Mouse (Mus musculus) erythroblast, embryonic 14.5 days (primary cell): ENCODE measurements around the gene Mrtfa. TPM values are rescaled to one million over a fixed set of nuclear protein-coding genes. Genes with fewer than 3 reads are reported as not detected.
A peak's percentile ranks its signal among the peaks of the same experiment; 100 is the strongest.

Experiments
- H3K27me3 ChIP-seq: 2 replicates; pipeline ENCODE4 v1.6.1; 2012; ENCODE audit warnings: inconsistent platforms; ENCODE audit not compliant: control insufficient read depth
- H3K36me3 ChIP-seq: 2 replicates; pipeline ENCODE4 v1.6.1; 2012; ENCODE audit warnings: mild to moderate bottlenecking, inconsistent platforms; ENCODE audit not compliant: control insufficient read depth
- H3K4me1 ChIP-seq: 2 replicates; pipeline ENCODE4 v1.6.1; 2012; ENCODE audit warnings: inconsistent platforms; ENCODE audit not compliant: control insufficient read depth
- H3K4me3 ChIP-seq: replicated peaks from 2 replicates; pipeline ENCODE3; 2012; ENCODE audit warnings: moderate library complexity, mild to moderate bottlenecking, inconsistent platforms
- H3K9me3 ChIP-seq: 2 replicates; pipeline ENCODE4 v1.6.1; 2012; ENCODE audit warnings: low read length, inconsistent platforms, mixed read lengths; ENCODE audit not compliant: control insufficient read depth
- GATA1 ChIP-seq: IDR thresholded peaks from 2 replicates; pipeline ENCODE4 v1.6.1; 2012; ENCODE audit warnings: low read length, inconsistent platforms, mixed read lengths
- TAL1 ChIP-seq: IDR thresholded peaks from 3 replicates; pipeline ENCODE4 v1.6.1; 2012; ENCODE audit warnings: low read length, inconsistent platforms, mixed read lengths
- polyA plus RNA-seq: library from polyadenylated mRNA; stranded (reverse); fragments of >175 nt; gene quantifications from 2 replicates; pipeline ENCODE4 v1.2.3, GENCODE M21; 2012

Gene Mrtfa
- polyA plus RNA-seq, 1 experiment = 0.47 TPM

GRCm38 (mm10) chr15:81027378-81028173 is 163.0 kb downstream of the Mrtfa start:
- Histone ChIP-seq H3K4me1 (peaks cover 20% of the 10 kb centered on the region), H3K36me3 (no peaks in the 10 kb centered on the region), H3K4me3 (peak overlapping the region; percentile 9), H3K9me3 (no peaks in the 10 kb centered on the region), H3K27me3 (no peaks in the 10 kb centered on the region)
- TF ChIP-seq GATA1 (no peak), TAL1 (no peak)

GRCm38 (mm10) chr15:81026901-81027300 is 163.7 kb downstream of the Mrtfa start:
- no peaks in the 10 kb centered on the region for H3K36me3 ChIP-seq
- peaks cover 20% of the 10 kb centered on the region for H3K4me1 ChIP-seq
- TF ChIP-seq GATA1 (no peak), TAL1 (no peak)
- H3K4me3 ChIP-seq = no peak overlapping the region
- no peaks in the 10 kb centered on the region for H3K27me3 ChIP-seq
- no peaks in the 10 kb centered on the region for H3K9me3 ChIP-seq

GRCm38 (mm10) chr15:81023842-81024241 is 166.7 kb downstream of the Mrtfa start:
- no peaks in the 10 kb centered on the region for H3K27me3 ChIP-seq
- no peak overlapping the region for H3K4me3 ChIP-seq
- TF ChIP-seq GATA1 (no peak), TAL1 (no peak)
- H3K4me1 ChIP-seq = peaks cover 29% of the 10 kb centered on the region
- H3K36me3 ChIP-seq = peaks cover 4% of the 10 kb centered on the region
- H3K9me3 ChIP-seq = no peaks in the 10 kb centered on the region

GRCm38 (mm10) chr15:81022437-81022836 is 168.1 kb downstream of the Mrtfa start:
- no peak overlapping the region for H3K4me3 ChIP-seq
- peaks cover 22% of the 10 kb centered on the region for H3K4me1 ChIP-seq
- TF ChIP-seq GATA1 (no peak), TAL1 (no peak)
- no peaks in the 10 kb centered on the region for H3K27me3 ChIP-seq
- H3K36me3 ChIP-seq = peaks cover 10% of the 10 kb centered on the region
- no peaks in the 10 kb centered on the region for H3K9me3 ChIP-seq

- H3K9me3 ChIP-seq = no peaks in the 10 kb centered on the region
- H3K4me1 ChIP-seq = peaks cover 13% of the 10 kb centered on the region
- peaks cover 21% of the 10 kb centered on the region for H3K36me3 ChIP-seq
- no peak for TF ChIP-seq TAL1
- no peak for TF ChIP-seq GATA1
- H3K27me3 ChIP-seq = no peaks in the 10 kb centered on the region
- H3K4me3 ChIP-seq = no peak overlapping the region
These were observed 169.2 kb downstream of the Mrtfa start for GRCm38 (mm10) chr15:81021377-81021776.

- H3K4me3 ChIP-seq = no peak overlapping the region
- H3K36me3 ChIP-seq = peaks cover 50% of the 10 kb centered on the region
- TF ChIP-seq TAL1 = no peak
- no peak for TF ChIP-seq GATA1
- no peaks in the 10 kb centered on the region for H3K27me3 ChIP-seq
- peaks cover 9% of the 10 kb centered on the region for H3K4me1 ChIP-seq
- no peaks in the 10 kb centered on the region for H3K9me3 ChIP-seq
These were observed 173.2 kb downstream of the Mrtfa start for GRCm38 (mm10) chr15:81017308-81017707.

- H3K4me3 ChIP-seq = no peak overlapping the region
- H3K27me3 ChIP-seq = no peaks in the 10 kb centered on the region
- peaks cover 56% of the 10 kb centered on the region for H3K36me3 ChIP-seq
- no peaks in the 10 kb centered on the region for H3K9me3 ChIP-seq
- peaks cover 5% of the 10 kb centered on the region for H3K4me1 ChIP-seq
- TF ChIP-seq GATA1 (no peak), TAL1 (no peak)
These were observed 174.1 kb downstream of the Mrtfa start for GRCm38 (mm10) chr15:81016488-81016887.

- H3K27me3 ChIP-seq = no peaks in the 10 kb centered on the region
- peaks cover 68% of the 10 kb centered on the region for H3K36me3 ChIP-seq
- TF ChIP-seq GATA1 = no peak
- TF ChIP-seq TAL1 = no peak
- no peak overlapping the region for H3K4me3 ChIP-seq
- no peaks in the 10 kb centered on the region; the same call in 1 of the 2 replicates for H3K4me1 ChIP-seq
- H3K9me3 ChIP-seq = no peaks in the 10 kb centered on the region
These were observed 175.4 kb downstream of the Mrtfa start for GRCm38 (mm10) chr15:81015068-81015744.

GRCm38 (mm10) chr15:81013186-81013585 is 177.4 kb downstream of the Mrtfa start:
- no peak for TF ChIP-seq GATA1
- no peak for TF ChIP-seq TAL1
- Histone ChIP-seq H3K9me3 (no peaks in the 10 kb centered on the region), H3K27me3 (no peaks in the 10 kb centered on the region), H3K36me3 (peaks cover 85% of the 10 kb centered on the region), H3K4me1 (no peaks in the 10 kb centered on the region; the same call in 1 of the 2 replicates), H3K4me3 (no peak overlapping the region)
